Mouse (Mus musculus): ENCODE measurements around the gene H2al1c. TPM values are rescaled to one million over a fixed set of nuclear protein-coding genes. Genes with fewer than 3 reads are reported as not detected.
"Not testable (repeated sequence)": the region's sequence is repeated elsewhere in the genome, so short reads cannot be mapped to it uniquely, and the experiment has no call there.

Gene H2al1c
- not detected in 2 replicates for polyA plus RNA-seq (2012; rRNA removed)

GRCm38 (mm10) chrX:11305355-11305754 is at the start of gene H2al1c:
Gene H2al1c, plus strand, starts transcription at chrX:11305655.
- DNase-seq (ENCODE audit: low read depth): not testable (repeated sequence)

- DNase-seq (ENCODE audit: low read depth): no peak
Measured at GRCm38 (mm10) chrX:11264918-11265317, 40.5 kb upstream of the H2al1c start.

DNA sequence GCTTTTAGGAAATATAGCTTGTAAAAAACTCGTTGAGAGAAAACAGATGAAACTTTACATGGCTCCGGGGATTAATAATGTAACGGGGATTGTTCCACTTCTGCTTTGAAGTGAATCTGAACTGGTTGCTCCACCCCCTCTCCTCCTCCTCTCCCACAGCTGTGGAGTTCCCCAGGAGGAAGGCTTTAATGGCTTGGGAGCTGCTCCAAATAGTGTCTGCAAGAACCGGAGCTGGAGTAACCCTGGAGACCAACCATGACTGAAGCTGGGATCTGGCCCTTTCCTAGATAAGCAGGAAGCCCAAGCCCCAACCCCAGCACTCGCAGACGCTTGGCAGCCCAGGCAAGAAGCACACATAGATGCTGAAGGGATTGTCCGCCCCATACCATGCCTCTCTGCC is 37.7 kb upstream of the H2al1c start:
- DNase-seq (ENCODE audit: low read depth): no peak

DNA sequence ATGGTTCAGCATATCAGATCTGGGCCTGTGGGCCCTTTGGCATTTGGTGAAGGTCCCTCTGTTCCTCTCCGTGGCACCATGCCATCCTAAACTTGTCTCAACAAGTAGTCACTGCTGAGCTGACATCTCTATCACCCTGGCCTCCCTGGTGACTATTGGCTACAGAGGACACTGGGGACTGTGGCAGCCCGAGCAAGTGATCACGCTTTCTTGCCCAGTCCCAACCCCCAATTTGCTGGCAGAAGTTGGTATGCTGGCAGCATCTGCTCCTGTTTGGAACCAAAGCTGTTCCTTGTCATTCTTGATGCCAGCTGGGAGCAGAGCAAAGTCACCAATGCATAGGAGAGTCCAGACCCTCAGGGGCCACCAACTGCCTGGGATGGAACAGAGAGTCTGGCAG is 36.4 kb upstream of the H2al1c start:
- peak; percentile 23 for DNase-seq (ENCODE audit: low read depth)

- DNase-seq (ENCODE audit: low read depth): no peak
Measured at GRCm38 (mm10) chrX:11273190-11273589, 32.3 kb upstream of the H2al1c start.

- no peak for DNase-seq (ENCODE audit: low read depth)
Measured at GRCm38 (mm10) chrX:11277083-11277482, 28.4 kb upstream of the H2al1c start.

DNA sequence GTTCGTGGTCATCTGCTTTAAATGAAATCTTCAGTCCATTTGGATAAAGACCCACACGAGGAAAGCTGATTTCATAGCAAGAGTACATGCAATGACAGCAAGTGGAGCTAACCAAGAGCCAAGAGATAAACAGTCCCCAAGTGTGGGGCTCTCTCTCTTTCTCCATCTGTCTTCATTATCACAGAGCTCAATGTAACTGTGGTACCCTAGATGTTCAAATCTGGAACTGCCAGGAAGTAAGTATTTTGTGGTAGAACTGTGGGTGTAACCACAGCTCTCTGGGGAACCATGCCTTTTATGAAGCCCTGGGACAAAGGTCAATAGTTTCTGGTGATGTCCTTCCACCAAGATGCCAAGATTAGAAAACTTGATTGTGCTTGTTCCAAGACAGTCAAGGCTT is 24.7 kb upstream of the H2al1c start:
- DNase-seq (ENCODE audit: low read depth): no peak

DNA sequence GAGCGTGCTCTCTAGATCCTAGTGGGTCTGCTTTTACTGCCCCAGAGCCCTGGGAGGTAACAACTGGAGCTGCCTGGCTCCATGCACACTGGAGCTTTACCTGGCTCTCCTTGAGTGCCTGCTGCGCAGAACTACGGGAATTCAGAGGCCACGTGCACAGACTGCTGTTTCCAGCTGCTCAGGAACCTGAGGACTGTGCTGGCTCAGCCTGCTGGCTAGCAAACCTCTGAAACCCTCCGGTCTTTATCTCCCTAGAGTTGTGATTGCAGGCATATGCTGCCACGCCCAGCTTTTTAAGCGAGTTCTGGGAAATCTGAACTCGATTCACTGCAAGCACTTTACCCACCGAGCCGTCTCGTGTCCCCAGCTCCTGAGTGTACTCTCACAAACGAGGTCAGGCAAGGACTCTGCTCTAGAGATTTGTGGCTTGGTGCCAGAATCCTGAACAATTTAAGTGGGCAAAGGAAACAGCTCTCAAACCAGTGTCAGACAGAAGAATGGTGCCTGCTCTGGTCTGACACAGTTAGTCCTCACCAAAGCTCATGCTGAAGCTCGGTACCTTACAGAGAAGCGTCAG is 17.1 kb upstream of the H2al1c start:
- no peak for DNase-seq (ENCODE audit: low read depth)

GRCm38 (mm10) chrX:11289244-11289643 is 16.2 kb upstream of the H2al1c start:
- no peak for DNase-seq (ENCODE audit: low read depth)

DNA sequence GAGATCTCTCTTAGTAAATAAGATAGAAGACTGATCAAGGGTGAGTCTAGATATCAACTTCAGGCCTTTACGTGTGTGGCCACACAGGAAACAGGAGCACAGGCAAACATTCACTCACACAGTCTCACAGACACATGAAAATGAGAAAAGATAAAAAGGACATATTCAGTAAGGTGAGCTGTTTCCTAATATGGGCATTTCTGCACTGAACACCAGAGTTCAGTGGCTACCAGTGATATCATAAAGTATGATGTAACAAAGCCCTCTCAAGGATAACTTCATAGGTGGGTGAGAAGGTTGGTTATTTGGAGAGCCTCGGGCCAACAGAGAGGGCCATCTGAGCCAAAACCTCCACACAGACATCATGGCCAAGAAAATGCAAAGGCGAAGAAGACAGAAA is 6.5 kb upstream of the H2al1c start, which contains the start of gene H2al1a:
TSS of gene H2al1a (plus strand) at position 301 of the 400 bp plus-strand sequence.
- not testable (repeated sequence) for DNase-seq (ENCODE audit: low read depth)

- DNase-seq (ENCODE audit: low read depth): not testable (repeated sequence)
Measured at GRCm38 (mm10) chrX:11302132-11302531, 3.3 kb upstream of the H2al1c start, which contains the start of gene H2al1b. Gene H2al1b, plus strand, starts transcription at chrX:11302432.

DNA sequence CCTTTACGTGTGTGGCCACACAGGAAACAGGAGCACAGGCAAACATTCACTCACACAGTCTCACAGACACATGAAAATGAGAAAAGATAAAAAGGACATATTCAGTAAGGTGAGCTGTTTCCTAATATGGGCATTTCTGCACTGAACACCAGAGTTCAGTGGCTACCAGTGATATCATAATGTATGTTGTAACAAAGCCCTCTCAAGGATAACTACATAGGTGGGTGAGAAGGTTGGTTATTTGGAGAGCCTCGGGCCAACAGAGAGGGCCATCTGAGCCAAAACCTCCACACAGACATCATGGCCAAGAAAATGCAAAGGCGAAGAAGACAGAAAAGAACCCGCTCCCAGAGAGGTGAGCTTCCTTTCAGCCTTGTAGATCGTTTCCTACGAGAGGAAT is 3.1 kb downstream of the H2al1c start, which contains the start of gene H2al1d:
TSS of gene H2al1d (plus strand) at position 301 of the 400 bp plus-strand sequence.
- DNase-seq (ENCODE audit: low read depth): not testable (repeated sequence)

DNA sequence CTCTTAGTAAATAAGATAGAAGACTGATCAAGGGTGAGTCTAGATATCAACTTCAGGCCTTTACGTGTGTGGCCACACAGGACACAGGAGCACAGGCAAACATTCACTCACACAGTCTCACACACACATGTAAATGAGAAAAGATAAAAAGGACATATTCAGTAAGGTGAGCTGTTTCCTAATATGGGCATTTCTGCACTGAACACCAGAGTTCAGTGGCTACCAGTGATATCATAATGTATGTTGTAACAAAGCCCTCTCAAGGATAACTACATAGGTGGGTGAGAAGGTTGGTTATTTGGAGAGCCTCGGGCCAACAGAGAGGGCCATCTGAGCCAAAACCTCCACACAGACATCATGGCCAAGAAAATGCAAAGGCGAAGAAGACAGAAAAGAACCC is 6.2 kb downstream of the H2al1c start, which contains the start of gene H2al1e:
TSS of gene H2al1e (plus strand) at position 301 of the 400 bp plus-strand sequence.
- not testable (repeated sequence) for DNase-seq (ENCODE audit: low read depth)

DNA sequence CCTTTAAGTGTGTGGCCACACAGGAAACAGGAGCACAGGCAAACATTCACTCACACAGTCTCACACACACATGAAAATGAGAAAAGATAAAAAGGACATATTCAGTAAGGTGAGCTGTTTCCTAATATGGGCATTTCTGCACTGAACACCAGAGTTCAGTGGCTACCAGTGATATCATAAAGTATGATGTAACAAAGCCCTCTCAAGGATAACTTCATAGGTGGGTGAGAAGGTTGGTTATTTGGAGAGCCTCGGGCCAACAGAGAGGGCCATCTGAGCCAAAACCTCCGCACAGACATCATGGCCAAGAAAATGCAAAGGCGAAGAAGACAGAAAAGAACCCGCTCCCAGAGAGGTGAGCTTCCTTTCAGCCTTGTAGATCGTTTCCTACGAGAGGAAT is 9.4 kb downstream of the H2al1c start, which contains the start of gene H2al1f:
TSS of gene H2al1f (plus strand) at position 301 of the 400 bp plus-strand sequence.
- not testable (repeated sequence) for DNase-seq (ENCODE audit: low read depth)

DNA sequence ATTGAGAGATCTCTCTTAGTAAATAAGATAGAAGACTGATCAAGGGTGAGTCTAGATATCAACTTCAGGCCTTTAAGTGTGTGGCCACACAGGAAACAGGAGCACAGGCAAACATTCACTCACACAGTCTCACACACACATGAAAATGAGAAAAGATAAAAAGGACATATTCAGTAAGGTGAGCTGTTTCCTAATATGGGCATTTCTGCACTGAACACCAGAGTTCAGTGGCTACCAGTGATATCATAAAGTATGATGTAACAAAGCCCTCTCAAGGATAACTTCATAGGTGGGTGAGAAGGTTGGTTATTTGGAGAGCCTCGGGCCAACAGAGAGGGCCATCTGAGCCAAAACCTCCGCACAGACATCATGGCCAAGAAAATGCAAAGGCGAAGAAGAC is 12.5 kb downstream of the H2al1c start, which contains the start of gene H2al1g:
TSS of gene H2al1g (plus strand) at position 301 of the 400 bp plus-strand sequence.
- not testable (repeated sequence) for DNase-seq (ENCODE audit: low read depth)

- DNase-seq (ENCODE audit: low read depth): not testable (repeated sequence)
Measured at GRCm38 (mm10) chrX:11321192-11321591, 15.7 kb downstream of the H2al1c start, which contains the start of gene H2al1h. Gene H2al1h, plus strand, starts transcription at chrX:11321492.

GRCm38 (mm10) chrX:11324359-11324758 is 18.9 kb downstream of the H2al1c start, which contains the start of gene H2al1i:
Gene H2al1i, plus strand, starts transcription at chrX:11324659.
- not testable (repeated sequence) for DNase-seq (ENCODE audit: low read depth)

DNA sequence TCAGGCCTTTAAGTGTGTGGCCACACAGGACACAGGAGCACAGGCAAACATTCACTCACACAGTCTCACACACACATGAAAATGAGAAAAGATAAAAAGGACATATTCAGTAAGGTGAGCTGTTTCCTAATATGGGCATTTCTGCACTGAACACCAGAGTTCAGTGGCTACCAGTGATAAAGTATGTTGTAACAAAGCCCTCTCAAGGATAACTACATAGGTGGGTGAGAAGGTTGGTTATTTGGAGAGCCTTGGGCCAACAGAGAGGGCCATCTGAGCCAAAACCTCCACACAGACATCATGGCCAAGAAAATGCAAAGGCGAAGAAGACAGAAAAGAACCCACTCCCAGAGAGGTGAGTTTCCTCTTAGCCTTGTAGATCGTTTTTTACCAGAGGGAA is 22.1 kb downstream of the H2al1c start, which contains the start of gene H2al1j:
TSS of gene H2al1j (plus strand) at position 301 of the 400 bp plus-strand sequence.
- not testable (repeated sequence) for DNase-seq (ENCODE audit: low read depth)

DNA sequence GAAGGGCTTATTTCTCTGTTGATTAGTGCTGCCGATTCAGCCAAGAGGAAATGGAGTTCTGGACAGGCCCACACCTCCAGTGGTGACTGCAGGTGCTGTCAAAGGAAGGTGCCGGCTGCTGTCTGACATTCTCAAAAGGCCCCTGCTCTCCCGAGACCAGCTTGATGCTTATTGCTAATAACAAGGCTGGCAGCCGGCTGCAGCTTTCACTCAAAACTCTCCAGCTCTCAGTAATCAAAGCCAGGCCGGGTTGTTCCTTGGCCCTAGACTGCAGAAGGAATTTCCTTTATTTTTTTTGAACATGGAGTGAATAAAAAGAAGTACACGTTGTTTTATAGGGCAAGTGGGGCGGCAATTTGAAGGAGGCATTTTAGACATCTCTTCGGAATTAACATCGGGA is 40.3 kb downstream of the H2al1c start:
- no peak for DNase-seq (ENCODE audit: low read depth)

DNA sequence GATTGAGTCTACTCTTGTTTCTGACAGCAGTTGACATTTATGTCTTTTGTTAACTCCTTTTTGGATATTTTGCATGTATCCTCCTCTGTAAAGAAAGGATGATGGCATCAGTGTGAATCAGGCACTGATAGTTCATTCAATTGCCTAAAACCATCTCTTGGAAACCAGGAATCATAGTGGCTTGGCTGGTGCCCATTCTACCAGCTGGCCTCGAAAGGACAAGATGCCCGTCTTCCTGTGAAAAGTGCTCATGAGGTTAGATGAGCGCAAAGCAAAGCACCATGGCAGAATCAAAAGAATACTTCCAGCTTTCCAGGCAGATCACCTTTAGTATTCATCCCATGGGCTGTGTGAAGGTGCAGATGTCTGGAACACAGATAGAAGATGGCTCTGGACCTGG is 41.3 kb downstream of the H2al1c start:
- no peak for DNase-seq (ENCODE audit: low read depth)

Measured in gonadal fat pad, adult 2 months (tissue).